Mouse (Mus musculus) embryonic facial prominence, embryonic 12.5 days (tissue): Measurements from ENCODE around the gene Krtap9-5. TPM values are rescaled to one million over a fixed set of nuclear protein-coding genes. Genes with fewer than 3 reads are reported as not detected.

Source experiments
- ATAC-seq: fragments of 200-750 bp; cut with Nextera tagmentation; 2 replicates; pipeline ENCODE4 v1.8.0; 2017; ENCODE audit not compliant: insufficient number of reproducible peaks, insufficient read depth, low FRiP score, low TSS enrichment
- H3K27ac ChIP-seq: fragments of 300-500 bp; sonication (generic); 2 replicates; pipeline ENCODE4 v1.5.1; 2016; ENCODE audit warnings: mild to moderate bottlenecking
- H3K27me3 ChIP-seq: fragments of 300-500 bp; sonication (generic); 2 replicates; pipeline ENCODE4 v1.6.1; 2016; ENCODE audit warnings: mild to moderate bottlenecking, moderate library complexity
- H3K36me3 ChIP-seq: fragments of 300-500 bp; sonication (generic); 2 replicates; pipeline ENCODE4 v1.6.1; 2016; ENCODE audit warnings: mild to moderate bottlenecking
- H3K4me1 ChIP-seq: fragments of 300-500 bp; sonication (generic); 2 replicates; pipeline ENCODE4 v1.6.1; 2016
- H3K4me2 ChIP-seq: fragments of 300-500 bp; sonication (generic); replicated peaks from 2 replicates; pipeline ENCODE4 v1.6.1; 2016; ENCODE audit warnings: mild to moderate bottlenecking, moderate library complexity
- H3K4me3 ChIP-seq: fragments of 300-500 bp; sonication (generic); 2 replicates; pipeline ENCODE4 v1.5.1; 2016; ENCODE audit warnings: mild to moderate bottlenecking
- H3K9ac ChIP-seq: fragments of 300-500 bp; sonication (generic); 2 replicates; pipeline ENCODE4 v1.6.1; 2016; ENCODE audit warnings: mild to moderate bottlenecking, moderate library complexity
- H3K9me3 ChIP-seq: fragments of 300-500 bp; sonication (generic); 2 replicates; pipeline ENCODE4 v1.6.1; 2016; ENCODE audit warnings: mild to moderate bottlenecking, moderate library complexity
- WGBS: fragments of 180-500 bp; shearing (Covaris S2); methylation state at CpG from one replicate; pipeline ENCODE4 v1.1.7; 2016; 5-methylcytosine and 5-hydroxymethylcytosine counted together
- polyA plus RNA-seq: library from polyadenylated mRNA; unstranded; fragments of >200 nt; fragmentation: Nextera tagmentation; extraction: Ambion mirVana; gene quantifications from 2 replicates; pipeline ENCODE4 v1.2.1, GENCODE M21; 2016

The Krtap9-5 gene
- polyA plus RNA-seq, result not detected in 2 replicates

DNA sequence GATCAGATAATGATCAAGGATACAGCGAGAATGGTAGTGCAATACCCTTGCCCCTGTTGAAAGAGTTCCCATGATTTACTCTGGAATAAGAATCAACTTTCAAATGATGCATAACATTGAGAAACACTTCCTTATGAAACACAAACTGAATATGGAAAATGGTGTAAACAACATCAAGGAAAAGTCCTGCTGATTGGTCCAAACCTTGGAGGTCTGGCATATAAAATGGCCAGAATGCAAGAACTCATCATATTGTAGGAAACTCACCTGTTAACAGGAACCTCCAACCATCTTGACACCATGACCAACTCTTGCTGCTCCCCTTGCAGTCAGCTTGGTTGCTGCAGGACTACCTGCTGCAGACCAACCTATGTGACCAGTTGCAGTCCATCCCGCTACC is at the start of gene Krtap9-5:
Krtap9-5 (plus strand) TSS at position 301 of the 400 bp plus-strand sequence.
- H3K27ac ChIP-seq, result no peak within 1 kb of the TSS
- H3K9me3 ChIP-seq, result no peaks in the 10 kb centered on the region
- H3K27me3 ChIP-seq, result no peaks in the 10 kb centered on the region
- H3K4me1 ChIP-seq, result no peaks in the 10 kb centered on the region
- H3K4me2 ChIP-seq, result no peak within 1 kb of the TSS
- H3K4me3 ChIP-seq, result no peak within 1 kb of the TSS
- ATAC-seq, result no peak
- H3K36me3 ChIP-seq, result no peaks in the 10 kb centered on the region
- H3K9ac ChIP-seq, result no peak within 1 kb of the TSS
- 84% methylated on average over 2 of the region's 2 CpGs for WGBS

DNA sequence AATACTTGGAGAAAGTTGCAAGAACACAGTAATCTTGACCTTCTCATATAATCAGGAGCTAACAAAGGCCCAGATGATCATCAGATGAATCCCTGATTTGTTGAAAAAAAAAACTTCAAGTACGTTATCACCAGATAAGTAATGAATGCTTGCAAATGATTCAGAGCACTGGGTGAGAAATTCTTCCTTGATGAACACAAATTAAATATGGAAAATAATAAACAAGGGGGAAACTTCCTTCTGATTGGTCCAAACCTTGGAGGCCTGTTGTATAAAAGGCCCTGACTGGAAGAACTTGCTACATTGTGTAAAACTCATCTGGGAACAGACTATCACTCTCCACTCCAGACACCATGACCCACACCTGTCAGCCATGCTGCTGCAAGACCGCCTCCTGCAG is 40.7 kb upstream of the Krtap9-5 start, which contains the start of gene Krtap31-1:
Krtap31-1 (plus strand) TSS at position 301 of the 400 bp plus-strand sequence.
- Histone ChIP-seq H3K27me3 (no peaks in the 10 kb centered on the region), H3K9me3 (no peaks in the 10 kb centered on the region), H3K4me1 (no peaks in the 10 kb centered on the region), H3K36me3 (no peaks in the 10 kb centered on the region), H3K27ac (no peak within 1 kb of the TSS), H3K9ac (no peak within 1 kb of the TSS), H3K4me2 (no peak within 1 kb of the TSS), H3K4me3 (no peak within 1 kb of the TSS)
- WGBS, result 72% methylated on average over 2 of the region's 2 CpGs
- no peak for ATAC-seq

DNA sequence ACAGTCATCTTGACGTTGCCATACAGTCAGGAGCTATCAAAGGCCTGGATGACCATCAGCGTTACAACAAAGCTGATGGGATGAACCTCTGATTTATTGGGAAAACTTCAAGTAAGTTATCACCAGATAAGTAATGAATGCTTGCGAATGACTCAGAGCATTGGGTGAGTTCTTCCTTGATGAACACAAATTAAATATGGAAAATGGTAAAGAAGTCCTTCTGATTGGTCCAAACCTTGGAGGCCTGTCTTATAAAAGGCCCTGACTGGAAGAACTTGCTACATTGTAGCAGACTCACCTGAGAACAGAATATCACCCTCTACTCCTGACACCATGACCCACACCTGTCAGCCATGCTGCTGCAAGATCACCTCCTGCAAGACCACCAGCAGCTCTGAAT is 33.8 kb upstream of the Krtap9-5 start, which contains the start of gene Gm11565:
Gm11565 (plus strand) TSS at position 301 of the 400 bp plus-strand sequence.
- no peaks in the 10 kb centered on the region for H3K4me1 ChIP-seq
- H3K4me2 ChIP-seq, result no peak within 1 kb of the TSS
- H3K4me3 ChIP-seq, result no peak within 1 kb of the TSS
- no peaks in the 10 kb centered on the region for H3K36me3 ChIP-seq
- no peak within 1 kb of the TSS for H3K9ac ChIP-seq
- no peak within 1 kb of the TSS for H3K27ac ChIP-seq
- H3K9me3 ChIP-seq, result no peaks in the 10 kb centered on the region
- ATAC-seq, result no peak
- no peaks in the 10 kb centered on the region for H3K27me3 ChIP-seq
- 92% methylated on average over 3 of the region's 3 CpGs for WGBS

GRCm38 (mm10) chr11:99935991-99936390 is 12.3 kb upstream of the Krtap9-5 start, which contains the start of gene Krtap31-2:
Gene Krtap31-2 (plus strand): TSS chr11:99936291.
- no peaks in the 10 kb centered on the region for H3K9me3 ChIP-seq
- H3K27ac ChIP-seq, result no peak within 1 kb of the TSS
- H3K9ac ChIP-seq, result no peak within 1 kb of the TSS
- no peaks in the 10 kb centered on the region for H3K27me3 ChIP-seq
- no peaks in the 10 kb centered on the region for H3K4me1 ChIP-seq
- no peak within 1 kb of the TSS for H3K4me2 ChIP-seq
- no peak for ATAC-seq
- no peak within 1 kb of the TSS for H3K4me3 ChIP-seq
- no peaks in the 10 kb centered on the region for H3K36me3 ChIP-seq
- WGBS, result 86% methylated on average over 1 of the region's 1 CpGs

DNA sequence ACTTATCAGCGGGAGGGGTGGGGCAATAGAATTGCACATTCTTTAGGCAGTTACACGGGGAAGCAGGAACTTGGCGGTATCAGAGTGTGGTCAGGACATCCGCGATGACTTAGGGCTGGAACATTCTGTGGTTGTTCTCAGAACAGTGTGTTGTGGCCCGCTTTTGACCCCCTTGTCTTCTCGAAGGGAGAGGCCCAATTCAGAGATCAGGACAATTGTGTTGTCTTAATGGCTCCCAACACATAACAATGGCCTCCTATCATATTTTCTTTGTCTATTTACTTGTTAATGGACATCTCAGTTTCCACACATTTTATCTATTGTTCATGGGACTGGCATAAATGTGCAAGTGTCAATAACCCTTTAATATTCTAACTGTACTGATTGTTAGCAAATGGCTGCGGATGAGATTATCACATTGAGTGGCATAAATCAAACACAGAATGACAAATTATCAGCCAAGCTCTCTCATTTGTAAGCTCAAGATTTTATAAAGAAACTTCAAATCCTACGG is 10.5 kb upstream of the Krtap9-5 start:
- H3K9ac ChIP-seq, result no peak overlapping the region
- H3K9me3 ChIP-seq, result no peaks in the 10 kb centered on the region
- no peak for ATAC-seq
- H3K4me3 ChIP-seq, result no peak overlapping the region
- no peak overlapping the region for H3K4me2 ChIP-seq
- H3K4me1 ChIP-seq, result no peaks in the 10 kb centered on the region
- no peaks in the 10 kb centered on the region for H3K36me3 ChIP-seq
- H3K27ac ChIP-seq, result no peak overlapping the region
- no peaks in the 10 kb centered on the region for H3K27me3 ChIP-seq
- 89% methylated on average over 9 of the region's 9 CpGs for WGBS

DNA sequence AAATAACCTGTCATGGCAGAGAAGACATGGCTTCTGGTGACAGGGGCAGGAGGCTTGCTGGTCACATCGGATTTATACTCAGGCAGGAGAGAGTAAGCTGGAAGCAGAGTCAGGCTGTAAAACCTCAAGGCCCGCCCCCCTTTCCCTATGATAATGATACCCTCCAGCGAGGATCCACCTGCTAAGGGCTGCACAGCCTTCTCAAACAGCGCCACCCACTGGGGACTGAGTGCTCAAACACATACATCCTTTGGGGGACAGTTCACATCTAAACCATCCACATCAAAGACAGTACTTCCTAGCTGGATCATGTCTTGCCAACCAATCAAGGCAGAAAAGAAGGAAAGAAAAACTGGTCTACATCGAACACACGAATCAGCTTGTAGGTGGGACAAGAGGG is 15.9 kb downstream of the Krtap9-5 start:
- Histone ChIP-seq H3K4me3 (no peak overlapping the region), H3K27ac (no peak overlapping the region), H3K4me1 (no peaks in the 10 kb centered on the region), H3K27me3 (no peaks in the 10 kb centered on the region), H3K9ac (no peak overlapping the region), H3K36me3 (no peaks in the 10 kb centered on the region), H3K9me3 (no peaks in the 10 kb centered on the region), H3K4me2 (no peak overlapping the region)
- no peak for ATAC-seq
- WGBS, result 50% methylated on average over 6 of the region's 6 CpGs

DNA sequence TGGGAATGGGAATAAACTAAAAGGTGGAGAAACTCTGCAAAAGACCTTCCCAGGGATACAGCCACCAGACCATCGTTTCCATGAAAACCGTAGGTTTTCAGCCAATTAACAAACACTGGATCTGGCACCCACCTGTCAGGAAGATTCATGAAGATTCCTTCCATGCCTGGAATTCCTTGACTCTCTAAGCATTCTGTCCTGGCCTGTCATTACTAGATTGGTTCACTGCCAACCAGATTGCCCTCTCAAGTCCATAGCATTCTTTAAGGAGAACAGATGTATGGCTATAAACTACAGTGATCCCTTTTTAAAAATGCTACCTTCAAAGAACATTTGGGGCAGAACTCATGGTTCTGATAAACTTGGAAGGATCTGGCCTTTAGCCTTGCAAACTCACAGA is 17.7 kb downstream of the Krtap9-5 start:
- Histone ChIP-seq H3K4me1 (no peaks in the 10 kb centered on the region), H3K36me3 (no peaks in the 10 kb centered on the region), H3K9ac (no peak overlapping the region), H3K27ac (no peak overlapping the region), H3K9me3 (no peaks in the 10 kb centered on the region), H3K4me2 (no peak overlapping the region), H3K4me3 (no peak overlapping the region), H3K27me3 (no peaks in the 10 kb centered on the region)
- no peak for ATAC-seq
- WGBS, result 46% methylated on average over 2 of the region's 2 CpGs

DNA sequence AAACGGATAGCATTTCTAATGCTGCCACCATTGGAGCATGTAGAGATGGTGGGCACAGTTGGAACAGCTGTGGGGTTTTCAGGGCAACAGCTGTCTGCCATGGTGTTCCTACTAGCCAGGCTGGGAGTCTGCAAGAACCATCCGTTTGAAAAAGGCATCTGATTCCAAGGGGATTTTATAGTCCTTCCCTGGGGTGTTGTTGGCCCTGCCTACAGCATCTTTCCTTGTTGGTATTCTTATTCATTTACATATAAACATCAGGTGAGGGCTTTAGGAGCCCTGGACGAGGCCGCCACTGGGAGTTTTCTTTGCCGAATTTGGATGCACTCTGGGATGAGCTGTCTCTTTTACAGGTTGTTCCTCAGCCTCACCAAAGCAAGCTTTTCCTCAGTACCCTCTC is 30.7 kb downstream of the Krtap9-5 start, which contains the start of gene Krtap29-1:
Krtap29-1 (minus strand) TSS at position 101 of the 400 bp plus-strand sequence.
- no peaks in the 10 kb centered on the region for H3K9me3 ChIP-seq
- no peaks in the 10 kb centered on the region for H3K4me1 ChIP-seq
- H3K27me3 ChIP-seq, result 0 out of 2 replicates have a peak, but pooled peaks cover 2% of the 10 kb centered on the region
- no peak within 1 kb of the TSS for H3K4me3 ChIP-seq
- no peaks in the 10 kb centered on the region for H3K36me3 ChIP-seq
- 72% methylated on average over 5 of the region's 5 CpGs for WGBS
- H3K27ac ChIP-seq, result no peak within 1 kb of the TSS
- no peak within 1 kb of the TSS for H3K4me2 ChIP-seq
- no peak within 1 kb of the TSS for H3K9ac ChIP-seq
- ATAC-seq, result no peak

DNA sequence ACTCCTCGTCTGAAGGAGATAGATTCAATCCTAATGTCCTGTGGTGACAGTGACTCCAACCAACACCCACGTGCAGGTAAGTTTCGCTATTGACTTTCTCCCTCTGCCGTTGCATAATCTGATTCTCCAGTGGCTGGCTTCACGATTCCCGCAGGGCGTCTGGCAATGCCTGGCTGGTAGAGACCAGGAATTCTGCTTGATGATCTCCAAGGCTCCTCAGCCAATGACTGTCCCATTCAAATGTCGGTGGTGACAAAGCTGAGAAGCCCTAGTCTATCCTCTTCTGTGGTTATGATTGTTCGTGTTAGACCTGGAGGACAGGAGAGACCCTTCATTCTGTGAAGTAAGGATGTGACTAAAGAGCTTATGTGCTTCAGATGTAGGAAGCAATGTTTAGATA is 34.5 kb downstream of the Krtap9-5 start:
- no peak overlapping the region for H3K9ac ChIP-seq
- H3K4me1 ChIP-seq, result no peaks in the 10 kb centered on the region
- no peaks in the 10 kb centered on the region for H3K36me3 ChIP-seq
- no peak overlapping the region for H3K27ac ChIP-seq
- no peak for ATAC-seq
- 0 out of 2 replicates have a peak, but pooled peaks cover 2% of the 10 kb centered on the region for H3K27me3 ChIP-seq
- no peak overlapping the region for H3K4me2 ChIP-seq
- no peaks in the 10 kb centered on the region for H3K9me3 ChIP-seq
- no peak overlapping the region for H3K4me3 ChIP-seq
- WGBS, result 86% methylated on average over 9 of the region's 9 CpGs

GRCm38 (mm10) chr11:99983442-99983841 is 35.2 kb downstream of the Krtap9-5 start:
- Histone ChIP-seq H3K9me3 (no peaks in the 10 kb centered on the region), H3K4me1 (no peaks in the 10 kb centered on the region), H3K27ac (no peak overlapping the region), H3K36me3 (no peaks in the 10 kb centered on the region), H3K9ac (no peak overlapping the region), H3K4me3 (no peak overlapping the region), H3K4me2 (no peak overlapping the region), H3K27me3 (0 out of 2 replicates have a peak, but pooled peaks cover 2% of the 10 kb centered on the region)
- 83% methylated on average over 1 of the region's 1 CpGs for WGBS
- ATAC-seq, result no peak

- Histone ChIP-seq H3K27me3 (0 out of 2 replicates have a peak, but pooled peaks cover 2% of the 10 kb centered on the region), H3K4me3 (no peak overlapping the region), H3K9me3 (no peaks in the 10 kb centered on the region), H3K36me3 (no peaks in the 10 kb centered on the region), H3K4me2 (no peak overlapping the region), H3K27ac (no peak overlapping the region), H3K4me1 (no peaks in the 10 kb centered on the region), H3K9ac (no peak overlapping the region)
- WGBS, result 87% methylated on average over 20 of the region's 20 CpGs
- ATAC-seq, result no peak
Observed at GRCm38 (mm10) chr11:99985291-99986092, 37.2 kb downstream of the Krtap9-5 start.

GRCm38 (mm10) chr11:99986180-99986647 is 37.9 kb downstream of the Krtap9-5 start, which contains the start of gene Krtap16-1:
Gene Krtap16-1 (minus strand): TSS chr11:99986597.
- WGBS, result 87% methylated on average over 8 of the region's 8 CpGs

More at GRCm38 (mm10) chr11:99986180-99986647, 37.9 kb downstream of the Krtap9-5 start, which contains the start of gene Krtap16-1:
- ATAC-seq, result no peak
- H3K27ac ChIP-seq, result no peak within 1 kb of the TSS
- H3K4me1 ChIP-seq, result no peaks in the 10 kb centered on the region
- no peaks in the 10 kb centered on the region for H3K27me3 ChIP-seq
- H3K4me2 ChIP-seq, result no peak within 1 kb of the TSS
- H3K9ac ChIP-seq, result no peak within 1 kb of the TSS
- H3K36me3 ChIP-seq, result no peaks in the 10 kb centered on the region
- H3K9me3 ChIP-seq, result no peaks in the 10 kb centered on the region
- H3K4me3 ChIP-seq, result no peak within 1 kb of the TSS
